Comparison of ENCODE assay signal across 8 mouse cellular contexts in the genomic region with DNA sequence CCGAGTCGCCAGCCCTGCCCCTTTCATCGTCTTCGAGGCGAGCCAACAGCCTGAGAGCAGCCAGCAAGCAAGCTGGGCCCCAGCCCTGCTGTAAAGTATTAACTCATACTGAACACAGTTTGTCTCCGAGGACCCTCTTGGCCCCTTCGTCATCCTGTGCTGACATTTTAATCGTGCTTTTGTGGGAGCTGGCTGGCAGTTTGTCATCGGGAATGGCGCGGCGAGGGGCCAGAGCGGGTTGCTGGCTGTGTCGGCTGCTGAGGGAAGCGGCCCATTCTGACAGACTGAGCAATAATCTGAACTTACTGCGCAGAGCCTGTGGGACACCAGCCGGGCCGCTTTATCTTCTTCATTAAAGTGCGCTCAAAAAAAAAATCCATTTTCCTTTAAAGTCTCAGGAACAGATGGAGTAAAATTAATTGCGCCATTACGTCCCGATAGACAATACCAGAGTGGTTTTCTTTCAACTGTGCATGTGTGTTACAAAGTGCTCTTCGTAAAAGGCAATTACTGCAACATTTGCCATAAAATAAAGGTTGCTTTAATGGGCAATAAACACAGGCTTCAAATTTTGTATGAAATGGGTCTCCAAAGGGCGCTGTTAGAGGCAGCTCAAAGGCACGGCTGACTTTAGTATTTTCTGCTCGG.
A peak's percentile ranks its signal among the peaks of the same experiment; 100 is the strongest.
DNase-seq lines count a peak whose midpoint lies in the region; ATAC-seq and TF ChIP-seq lines count a peak whose summit lies in the region.

No protein-coding gene starts in this region.

- ATAC-seq in liver, postnatal 0 days, result no peak
- ATAC-seq in forebrain, postnatal 0 days, result peak; percentile 77
- ATAC-seq in intestine, embryonic 14.5 days (replicated peaks; ENCODE audit: low FRiP score, low TSS enrichment, low read depth), result 0 out of 2 replicates have a peak, but pooled peaks have one; percentile 53

- H3K27me3 ChIP-seq in liver, postnatal 0 days (ENCODE audit: insufficient read depth, low read length), result no peaks in the 10 kb centered on the region
- H3K27me3 ChIP-seq in forebrain, postnatal 0 days (ENCODE audit: insufficient read depth, low read length), result no peaks in the 10 kb centered on the region
- H3K27me3 ChIP-seq in intestine, embryonic 14.5 days (replicated peaks; ENCODE audit: control insufficient read depth, insufficient read depth, low read length), result no peaks in the 10 kb centered on the region

- H3K4me2 ChIP-seq in liver, postnatal 0 days (ENCODE audit: low read depth, low read length), result no peak overlapping the region
- peak overlapping the region; percentile 15; the same call in 1 of the 2 replicates for H3K4me2 ChIP-seq in forebrain, postnatal 0 days (ENCODE audit: low read depth)
- H3K4me2 ChIP-seq in intestine, embryonic 14.5 days (ENCODE audit: low read length), result peak overlapping the region; percentile 2

- no peaks in the 10 kb centered on the region for H3K9me3 ChIP-seq in liver, postnatal 0 days (ENCODE audit: low read length)
- no peaks in the 10 kb centered on the region for H3K9me3 ChIP-seq in forebrain, postnatal 0 days (ENCODE audit: low read length)
- H3K9me3 ChIP-seq in intestine, embryonic 14.5 days (ENCODE audit: control insufficient read depth, low read length), result no peaks in the 10 kb centered on the region

- TF ChIP-seq CTCF in liver, postnatal 0 days (IDR thresholded peaks at IDR 0.05; ENCODE audit: low read depth), result no peak
- TF ChIP-seq CTCF in forebrain, postnatal 0 days (IDR thresholded peaks at IDR 0.05; ENCODE audit: low read depth), result no peak

- H3K9ac ChIP-seq in liver, postnatal 0 days (replicated peaks), result no peak overlapping the region
- no peak overlapping the region for H3K9ac ChIP-seq in forebrain, postnatal 0 days
- H3K9ac ChIP-seq in intestine, embryonic 14.5 days (ENCODE audit: low read length), result no peak overlapping the region

- no peak overlapping the region for H3K27ac ChIP-seq in liver, postnatal 0 days (ENCODE audit: low read depth)
- peak overlapping the region; percentile 1; the same call in 1 of the 2 replicates for H3K27ac ChIP-seq in forebrain, postnatal 0 days (ENCODE audit: low read depth, low read length)
- H3K27ac ChIP-seq in intestine, embryonic 14.5 days (ENCODE audit: low read depth), result no peak overlapping the region

- WGBS in liver, postnatal 0 days (ENCODE audit: insufficient replicate concordance), result 62% methylated on average over 26 of the region's 26 CpGs
- WGBS in forebrain, postnatal 0 days, result 8% methylated on average over 26 of the region's 26 CpGs
- WGBS in intestine, embryonic 14.5 days, result 22% methylated on average over 26 of the region's 26 CpGs

- DNase-seq in liver, result peak; percentile 29
- no peak for DNase-seq in liver, postnatal 0 days
- DNase-seq in forebrain, postnatal 0 days, result peak; percentile 65
- DNase-seq in intestine, embryonic 14.5 days (ENCODE audit: low spot score), result peak; percentile 73
- peak; percentile 8 for DNase-seq in skeletal muscle tissue, adult 2 months (ENCODE audit: low read depth, low spot score)
- no peak for DNase-seq in frontal cortex, postnatal 36 days (ENCODE audit: low spot score in 2 of 2)
- no peak for DNase-seq in thymus, postnatal 14 days
- DNase-seq in urinary bladder, adult 2 months (ENCODE audit: low spot score), result no peak

- no peak for TF ChIP-seq EP300 in liver, postnatal 0 days (IDR thresholded peaks at IDR 0.05; ENCODE audit: low read depth)

- H3K4me1 ChIP-seq in liver, postnatal 0 days (ENCODE audit: insufficient read depth), result no peaks in the 10 kb centered on the region
- H3K4me1 ChIP-seq in forebrain, postnatal 0 days (ENCODE audit: insufficient read depth), result peaks cover 5% of the 10 kb centered on the region; the same call in 1 of the 2 replicates
- H3K4me1 ChIP-seq in intestine, embryonic 14.5 days (replicated peaks; ENCODE audit: control insufficient read depth, insufficient read depth, low read length), result peaks cover 19% of the 10 kb centered on the region; the same call in 1 of the 2 replicates

- H3K36me3 ChIP-seq in liver, postnatal 0 days (replicated peaks; ENCODE audit: insufficient read depth, low read length), result no peaks in the 10 kb centered on the region
- no peaks in the 10 kb centered on the region for H3K36me3 ChIP-seq in forebrain, postnatal 0 days (ENCODE audit: insufficient read depth)
- H3K36me3 ChIP-seq in intestine, embryonic 14.5 days (ENCODE audit: control insufficient read depth, insufficient read depth, low read length), result no peaks in the 10 kb centered on the region

- no peak overlapping the region for H3K4me3 ChIP-seq in liver, postnatal 0 days (ENCODE audit: low read depth, low read length)
- no peak overlapping the region for H3K4me3 ChIP-seq in forebrain, postnatal 0 days (ENCODE audit: low read depth, low read length)
- no peak overlapping the region for H3K4me3 ChIP-seq in intestine, embryonic 14.5 days (ENCODE audit: low read depth, low read length)

Comparison
In these comparisons a context has a peak if more than half of its experiments do, and no peak if none do; other contexts are left out.
1. DNase-seq: peak in liver (single experiment), forebrain, postnatal 0 days (single experiment), intestine, embryonic 14.5 days (single experiment) and skeletal muscle tissue, adult 2 months (single experiment); none in liver, postnatal 0 days (single experiment), frontal cortex, postnatal 36 days (0 of 2), thymus, postnatal 14 days (single experiment) and urinary bladder, adult 2 months (single experiment).